Mouse (Mus musculus) gastrocnemius, adult 2 months (tissue): Measurements from ENCODE around the gene Polr2j. TPM values are rescaled to one million over a fixed set of nuclear protein-coding genes. Genes with fewer than 3 reads are reported as not detected.

Experiments used
- DNase-seq: peaks from one replicate; pipeline ENCODE4 v3.0.0; 2022
- H3K27ac ChIP-seq: fragments of 200-600 bp; 2 replicates; pipeline ENCODE4 v1.8.1; 2022; ENCODE audit warnings: mild to moderate bottlenecking
- H3K4me3 ChIP-seq: fragments of 200-600 bp; 2 replicates; pipeline ENCODE4 v1.8.1; 2022; ENCODE audit warnings: mild to moderate bottlenecking, moderate library complexity
- CTCF ChIP-seq: fragments of 200-600 bp; IDR thresholded peaks from 2 replicates; pipeline ENCODE4 v1.8.1; 2022; ENCODE audit warnings: antibody characterized with exemption, mild to moderate bottlenecking, moderate library complexity
- intact Hi-C: fragments of 180-260 bp; cut with DNase I; formaldehyde crosslinking; loops from one replicate; pipeline ENCODE4 v1.15.1; 2025
- long read RNA-seq, 2 experiments: library from polyadenylated mRNA; stranded (forward); transcript quantifications; one replicate each; pipeline ENCODE4 v2.0.0; 2021
- total RNA-seq, 2 experiments: library from RNA; stranded (reverse); gene quantifications; 2 replicates each; pipeline ENCODE4 v1.2.3; 2021

Gene Polr2j
- 10 to 100 TPM; 62.9 to 69.6 TPM for total RNA-seq
- long read RNA-seq, experiment 1, transcript Polr2j-201 (4 exons, 646 nt): major isoform, 48 of 50 reads
- long read RNA-seq, experiment 1, partial matches to known transcripts: 0 of 50 reads
- long read RNA-seq, experiment 1, other reads (novel, unspliced or antisense): 2 of 50 reads
- long read RNA-seq, experiment 2, transcript Polr2j-201 (4 exons, 646 nt): major isoform, 60 of 61 reads
- long read RNA-seq, experiment 2, partial matches to known transcripts: 0 of 61 reads
- long read RNA-seq, experiment 2, other reads (novel, unspliced or antisense): 1 of 61 reads

DNA sequence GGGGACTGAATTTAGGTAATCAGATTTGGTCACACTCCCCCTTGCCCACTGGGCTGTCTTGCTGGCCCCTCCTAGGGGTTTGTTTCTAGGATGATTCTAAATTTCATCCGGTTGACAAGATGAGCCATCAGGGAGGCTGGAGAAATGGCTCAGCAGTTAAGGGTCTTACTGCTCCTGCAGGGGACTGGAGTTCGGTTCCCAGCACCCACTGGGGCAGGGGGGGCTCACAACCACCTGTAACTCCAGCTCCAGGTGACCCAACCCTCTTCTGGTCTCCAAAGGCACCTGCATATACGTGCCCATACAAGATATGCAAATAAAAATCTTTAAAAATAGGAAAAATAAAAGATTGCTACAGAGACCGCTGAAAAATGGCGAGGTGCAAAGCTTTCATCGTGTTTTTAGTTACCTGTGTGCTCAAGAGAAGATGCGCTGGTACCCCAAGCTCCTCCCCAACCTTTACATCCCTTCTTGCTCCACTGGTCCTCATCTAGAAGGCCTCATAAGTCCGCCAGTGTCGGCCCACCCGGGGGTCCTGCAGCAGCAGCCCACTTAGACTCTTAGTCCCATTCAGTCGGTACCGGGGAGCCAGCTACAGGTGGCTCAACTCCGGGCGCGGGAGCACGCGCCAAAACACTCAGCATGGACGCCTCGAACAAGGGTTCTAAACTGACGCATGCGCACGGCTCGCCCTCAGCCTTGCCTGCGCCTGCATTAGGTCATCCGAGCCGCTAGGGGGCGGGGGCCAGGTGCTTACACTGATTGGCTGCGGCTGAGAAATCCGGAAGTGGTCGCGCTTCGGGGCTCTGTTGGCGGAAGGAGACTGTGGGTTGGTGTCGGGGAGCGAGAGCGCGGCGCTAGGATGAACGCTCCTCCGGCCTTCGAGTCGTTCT lies at the start of gene Polr2j:
Gene Polr2j (plus strand): TSS at position 741 of the 893 bp plus-strand sequence.
- TF ChIP-seq CTCF: peak; percentile 99; the same call in 1 of the 2 replicates
- DNase-seq: peak; percentile 97
- Histone ChIP-seq H3K4me3 (peak within 1 kb of the TSS; percentile 100), H3K27ac (peak within 1 kb of the TSS; percentile 92)
- intact Hi-C loops: no loop called here

- no peak for TF ChIP-seq CTCF
- intact Hi-C loops: no loop called here
- H3K27ac ChIP-seq: peak overlapping the region; percentile 38; the same call in 1 of the 2 replicates
These were observed 47.0 kb upstream of the Polr2j start for GRCm38 (mm10) chr5:136069411-136069810.

GRCm38 (mm10) chr5:136073051-136073450 lies 43.4 kb upstream of the Polr2j start:
- H3K4me3 ChIP-seq: no peak overlapping the region
- TF ChIP-seq CTCF: no peak
- no peak for DNase-seq
- intact Hi-C loops: no loop called here
- peak overlapping the region; percentile 12; the same call in 1 of the 2 replicates for H3K27ac ChIP-seq

More at GRCm38 (mm10) chr5:136069411-136069810, 47.0 kb upstream of the Polr2j start:
- no peak overlapping the region for H3K4me3 ChIP-seq
- DNase-seq: no peak

DNA sequence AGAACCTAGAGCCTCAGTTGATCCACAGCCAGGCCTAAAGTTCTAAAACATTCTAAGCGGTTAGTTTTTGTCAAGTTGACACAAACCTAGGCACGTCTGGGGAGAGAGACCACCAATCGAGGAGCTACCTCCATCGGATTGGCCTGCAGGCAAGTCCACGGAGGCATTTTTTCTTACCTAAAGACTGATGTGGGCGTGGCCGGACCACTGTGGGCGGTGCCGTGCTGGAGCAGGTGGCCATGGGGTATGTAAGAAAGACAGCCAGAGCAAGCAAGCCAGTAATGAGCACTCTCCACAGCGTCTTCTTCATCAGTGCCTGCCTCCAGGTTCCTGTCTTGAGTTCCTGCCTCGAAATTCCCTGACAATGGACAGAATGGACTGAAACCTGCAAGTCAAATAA lies 42.9 kb upstream of the Polr2j start:
- intact Hi-C loops: no loop called here
- TF ChIP-seq CTCF: no peak
- no peak for DNase-seq
- Histone ChIP-seq H3K27ac (no peak overlapping the region), H3K4me3 (no peak overlapping the region)

DNA sequence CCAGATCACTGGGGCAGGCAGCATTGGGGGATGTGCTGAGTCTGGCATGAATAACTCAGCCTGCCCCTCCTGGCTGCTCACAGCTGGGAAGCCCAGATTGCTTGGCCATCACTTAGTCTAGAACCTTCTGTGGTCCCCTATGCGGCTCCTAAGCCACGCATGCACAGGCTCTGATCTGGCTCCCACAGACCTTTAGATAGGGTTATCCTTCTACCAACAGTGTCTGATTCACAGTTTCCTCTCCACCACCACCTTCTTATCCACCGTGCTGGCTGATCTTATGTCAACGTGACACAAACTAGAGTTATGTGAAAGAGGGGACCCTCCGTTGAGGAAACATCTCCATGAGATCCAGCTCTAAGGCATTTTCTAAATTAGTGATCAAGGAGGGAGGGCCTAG lies 41.4 kb upstream of the Polr2j start:
- no peak for TF ChIP-seq CTCF
- H3K4me3 ChIP-seq: no peak overlapping the region
- intact Hi-C loops: no loop called here
- no peak overlapping the region for H3K27ac ChIP-seq
- DNase-seq: no peak

GRCm38 (mm10) chr5:136076284-136076683 lies 40.1 kb upstream of the Polr2j start:
- Histone ChIP-seq H3K4me3 (no peak overlapping the region), H3K27ac (peak overlapping the region; percentile 79)
- no peak for DNase-seq
- no peak for TF ChIP-seq CTCF
- intact Hi-C loops: no loop called here

DNA sequence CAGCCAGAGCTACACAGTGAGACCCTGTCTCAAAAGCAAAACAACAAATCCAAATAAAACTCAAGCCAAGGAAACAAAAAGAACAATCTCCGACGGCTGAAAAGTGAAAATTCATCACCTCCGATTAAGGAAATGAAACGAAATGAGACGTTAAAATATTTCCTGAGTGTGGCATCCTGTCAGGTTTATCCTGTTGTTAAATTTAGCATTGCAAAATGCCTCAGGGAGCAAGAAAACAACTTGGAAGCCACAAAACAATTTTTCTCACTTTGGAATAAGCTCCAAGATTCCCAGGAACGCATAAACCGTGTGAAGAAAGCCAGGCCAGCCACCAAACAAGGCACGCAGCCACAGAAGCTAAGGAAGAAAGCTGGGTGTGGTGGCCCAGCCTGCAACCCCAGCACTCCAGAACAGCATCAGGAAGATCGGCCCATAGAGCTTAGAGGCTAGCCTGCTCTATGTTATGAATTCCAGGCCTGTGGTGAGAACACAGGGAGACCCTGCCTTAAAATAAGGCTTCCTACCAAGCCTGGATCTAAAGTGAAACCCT lies 39.4 kb upstream of the Polr2j start:
- intact Hi-C loops: no loop called here
- no peak for TF ChIP-seq CTCF
- Histone ChIP-seq H3K27ac (peak overlapping the region; percentile 79), H3K4me3 (peak overlapping the region; percentile 17; the same call in 1 of the 2 replicates)
- DNase-seq: no peak

- TF ChIP-seq CTCF: no peak
- DNase-seq: no peak
- Histone ChIP-seq H3K27ac (peak overlapping the region; percentile 79; the same call in 1 of the 2 replicates), H3K4me3 (no peak overlapping the region)
- intact Hi-C loops: no loop called here
These were observed 38.3 kb upstream of the Polr2j start for GRCm38 (mm10) chr5:136078136-136078535.

GRCm38 (mm10) chr5:136082345-136082744 lies 34.1 kb upstream of the Polr2j start:
- Histone ChIP-seq H3K4me3 (no peak overlapping the region), H3K27ac (no peak overlapping the region)
- intact Hi-C loops: no loop called here
- TF ChIP-seq CTCF: peak; percentile 36
- DNase-seq: no peak

- intact Hi-C loops: no loop called here
These were observed 32.7 kb upstream of the Polr2j start, which contains the start of gene Rasa4 for GRCm38 (mm10) chr5:136083669-136084107. TSS of gene Rasa4 (plus strand) at chr5:136083916.

GRCm38 (mm10) chr5:136084144-136084881 lies 32.1 kb upstream of the Polr2j start:
- DNase-seq: peak; percentile 42
- Histone ChIP-seq H3K4me3 (peak overlapping the region; percentile 97), H3K27ac (peak overlapping the region; percentile 95)
- TF ChIP-seq CTCF: no peak
- intact Hi-C loops: no loop called here

More at GRCm38 (mm10) chr5:136083669-136084107, 32.7 kb upstream of the Polr2j start, which contains the start of gene Rasa4:
- 0 out of 2 replicates have a peak, but pooled peaks have one; percentile 6 for TF ChIP-seq CTCF
- peak; percentile 96 for DNase-seq
- peak within 1 kb of the TSS; percentile 97 for H3K4me3 ChIP-seq
- H3K27ac ChIP-seq: peak within 1 kb of the TSS; percentile 95
